Mouse (Mus musculus) embryo, embryonic 10 days (tissue): ENCODE results near the gene Cep70.

Source experiments
- DNase-seq: peaks from one replicate; pipeline ENCODE4 v3.0.0-alpha.2; 2015; ENCODE audit warnings: low spot score

The Cep70 gene

GRCm38 (mm10) chr9:99243190-99243894 lies at the start of gene Cep70:
Gene Cep70, plus strand, starts transcription at chr9:99243367.
- DNase-seq: peak; percentile 96

GRCm38 (mm10) chr9:99212643-99213042 lies 30.5 kb upstream of the Cep70 start:
- no peak for DNase-seq

GRCm38 (mm10) chr9:99216182-99216581 lies 27.0 kb upstream of the Cep70 start:
- no peak for DNase-seq

GRCm38 (mm10) chr9:99217999-99218719 lies 25.0 kb upstream of the Cep70 start:
- DNase-seq: peak; percentile 82

DNA sequence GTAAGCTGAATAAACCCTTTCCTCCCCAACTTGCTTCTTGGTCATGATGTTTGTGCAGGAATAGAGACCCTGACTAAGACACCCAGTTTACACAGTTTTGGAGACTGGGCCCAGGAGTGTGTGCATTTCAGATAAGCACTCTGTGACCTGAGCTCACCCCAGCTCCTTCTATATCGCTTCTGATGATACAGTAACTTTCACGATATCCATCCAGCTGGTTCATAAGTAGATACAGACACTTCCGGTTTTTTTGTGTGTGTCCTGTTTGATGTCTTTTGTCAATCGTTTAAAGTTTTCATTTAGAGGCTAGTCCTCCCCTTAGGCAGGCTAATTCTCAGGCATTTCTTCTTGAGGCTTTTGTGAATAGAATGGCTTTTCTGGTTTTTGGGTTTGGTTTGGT lies 21.5 kb upstream of the Cep70 start:
- DNase-seq: no peak

- DNase-seq: no peak
Measured at GRCm38 (mm10) chr9:99224583-99224982, 18.6 kb upstream of the Cep70 start.

GRCm38 (mm10) chr9:99229450-99229849 lies 13.7 kb upstream of the Cep70 start:
- DNase-seq: no peak

GRCm38 (mm10) chr9:99237139-99237538 lies 6.0 kb upstream of the Cep70 start, which contains the start of gene Faiml:
Gene Faiml, minus strand, starts transcription at chr9:99237239.
- no peak for DNase-seq

- DNase-seq: no peak
Measured at GRCm38 (mm10) chr9:99238276-99238675, 4.9 kb upstream of the Cep70 start.

- no peak for DNase-seq
Measured at GRCm38 (mm10) chr9:99239256-99239655, 3.9 kb upstream of the Cep70 start.

GRCm38 (mm10) chr9:99240571-99240970 lies 2.6 kb upstream of the Cep70 start:
- DNase-seq: no peak

GRCm38 (mm10) chr9:99242035-99242434 lies 1.1 kb upstream of the Cep70 start:
- DNase-seq: peak; percentile 87

DNA sequence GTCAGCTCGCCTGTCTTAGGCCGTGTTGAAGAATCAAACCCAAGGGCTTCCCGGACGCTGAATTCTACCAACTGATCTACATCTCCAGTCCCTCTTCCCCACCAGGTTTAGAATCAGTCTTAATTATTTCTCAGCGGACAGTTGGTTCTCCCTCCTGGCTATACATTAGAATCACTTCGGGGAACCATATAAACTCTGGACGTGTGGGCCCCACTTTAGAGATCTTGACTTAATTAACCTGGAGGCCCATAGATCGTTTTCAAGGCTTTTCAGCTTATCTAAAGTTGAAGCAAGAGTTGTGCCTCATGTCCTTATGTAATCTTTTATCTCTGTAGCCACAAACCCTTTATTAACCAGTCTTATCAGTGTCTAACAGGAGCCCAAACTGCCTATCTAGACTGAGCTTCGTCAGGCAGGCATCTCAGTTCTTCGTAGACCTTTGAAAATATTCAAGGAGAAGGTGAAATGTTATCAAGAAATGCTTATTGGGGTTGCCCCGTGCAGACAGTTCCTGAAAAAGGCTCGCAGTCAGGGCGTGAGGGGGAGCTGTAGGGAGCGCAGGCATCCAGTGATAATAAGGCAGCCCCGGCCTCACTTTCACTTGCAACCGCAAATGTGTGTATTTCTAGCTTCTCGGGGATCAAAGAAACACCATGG lies 506 bp upstream of the Cep70 start:
- no peak for DNase-seq

DNA sequence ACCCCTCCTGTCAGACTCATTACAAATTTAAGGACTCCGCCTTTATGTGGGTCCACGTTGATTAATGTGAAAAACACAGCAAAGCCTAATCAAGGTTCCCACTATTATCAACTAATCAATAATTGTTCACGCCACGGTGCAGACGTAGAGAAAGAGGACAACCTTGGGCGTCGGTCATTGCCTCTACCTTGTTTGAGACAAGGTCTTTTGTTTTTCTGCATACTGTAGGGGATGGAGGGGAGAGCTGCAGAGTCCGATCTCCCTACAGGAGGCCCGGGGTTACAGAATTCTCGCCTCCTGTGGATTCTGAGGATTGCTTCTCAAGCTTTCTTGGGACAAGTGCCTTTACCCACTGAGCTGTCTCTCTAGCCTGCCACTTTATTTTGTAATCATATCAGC lies 727 bp downstream of the Cep70 start:
- DNase-seq: no peak

DNA sequence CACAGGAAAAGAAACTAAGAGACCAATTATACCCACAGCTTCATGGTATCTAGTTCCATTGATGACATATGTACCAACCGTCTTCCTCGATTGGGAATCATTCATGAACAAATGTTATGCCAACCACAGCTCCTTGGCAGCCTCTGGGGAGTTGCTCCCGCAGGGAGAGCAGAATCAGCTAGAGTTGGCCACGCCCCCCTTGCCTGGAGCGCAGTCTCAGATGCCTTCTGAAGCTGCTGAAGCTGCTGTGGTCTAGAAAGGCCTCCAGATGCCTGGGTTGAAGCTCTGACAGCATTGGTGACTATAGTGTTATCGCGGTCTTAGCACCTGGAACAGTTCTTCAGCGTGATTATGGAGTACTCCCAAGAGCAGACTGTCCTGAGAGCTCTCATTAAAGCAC lies 5.1 kb downstream of the Cep70 start:
- DNase-seq: peak; percentile 17

GRCm38 (mm10) chr9:99248906-99249305 lies 5.7 kb downstream of the Cep70 start:
- DNase-seq: no peak

DNA sequence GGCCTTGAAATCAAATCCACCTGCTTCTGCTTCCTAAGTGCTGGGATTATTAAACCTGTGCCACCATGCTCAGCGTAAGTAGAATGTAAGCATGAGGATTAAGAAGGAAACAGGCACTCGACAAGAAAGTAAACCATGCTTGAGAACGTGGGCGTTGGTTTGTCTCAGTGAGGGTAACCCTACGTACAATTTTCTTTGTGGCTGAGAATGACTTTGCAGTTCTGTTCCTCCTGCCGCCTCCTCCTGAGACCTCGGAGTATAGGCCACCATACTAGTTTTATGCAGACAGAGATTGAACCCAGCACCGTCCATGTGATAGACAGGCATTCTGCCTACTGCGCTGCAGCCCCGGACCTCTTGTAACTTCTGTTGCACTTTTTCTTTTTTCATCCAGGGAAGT lies 10.7 kb downstream of the Cep70 start:
- DNase-seq: no peak

DNA sequence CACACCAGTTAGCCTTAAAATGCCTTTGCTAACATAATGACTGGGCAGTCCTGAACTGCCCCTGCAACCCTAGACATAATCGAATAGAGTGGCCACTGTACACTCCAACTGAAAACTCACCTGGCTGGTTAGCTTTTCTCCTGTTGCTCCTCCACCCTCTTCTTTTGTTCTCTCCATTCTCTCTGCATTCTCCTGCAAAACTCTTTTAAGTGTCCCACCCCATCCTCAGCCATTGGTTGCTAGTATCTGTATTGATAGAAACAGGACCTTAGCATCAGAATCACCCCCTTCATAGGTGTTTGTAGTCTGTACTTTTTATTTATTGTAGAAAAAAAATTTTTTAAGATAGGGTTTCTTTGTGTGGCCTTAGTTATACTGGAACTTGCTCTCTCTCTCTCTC lies 13.0 kb downstream of the Cep70 start:
- DNase-seq: no peak

DNA sequence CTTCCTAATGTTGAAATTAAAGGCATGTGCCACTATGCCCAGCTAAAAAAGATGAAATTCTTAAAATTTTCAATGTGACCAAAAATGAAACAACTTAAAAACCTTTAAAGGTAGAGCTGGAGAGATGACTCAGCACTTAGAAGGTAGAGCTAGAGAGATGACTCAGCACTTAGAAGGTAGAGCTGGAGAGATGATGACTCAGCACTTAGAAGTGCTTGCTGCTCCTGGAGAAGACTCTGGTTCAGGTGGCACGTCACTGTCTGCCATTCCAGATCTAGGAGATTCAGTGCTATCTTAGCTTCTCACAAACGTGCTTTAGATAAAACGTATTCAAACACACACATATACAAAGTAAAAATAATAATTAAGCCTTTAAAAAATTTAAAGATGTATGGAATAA lies 13.7 kb downstream of the Cep70 start:
- peak; percentile 9 for DNase-seq

DNA sequence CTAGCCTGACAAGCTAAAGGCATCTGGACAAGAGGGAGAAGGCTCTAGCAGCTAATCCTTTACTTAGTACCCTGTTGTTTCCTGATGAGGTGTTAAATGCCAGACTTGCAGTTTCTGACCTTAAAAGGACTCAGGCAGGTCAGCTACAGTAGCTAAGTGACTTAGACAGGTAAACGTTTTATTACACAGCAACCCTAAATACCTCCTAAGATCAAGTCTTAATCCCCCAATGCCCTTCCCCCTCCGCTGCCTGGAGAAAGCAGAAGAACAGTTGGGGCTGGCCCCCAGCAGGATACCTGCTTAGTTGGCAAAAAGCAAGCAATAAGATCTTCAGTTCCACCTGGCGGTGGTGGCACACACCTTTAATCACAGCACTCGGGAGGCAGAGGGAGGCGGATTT lies 15.7 kb downstream of the Cep70 start:
- no peak for DNase-seq

GRCm38 (mm10) chr9:99304296-99304695 lies 61.1 kb downstream of the Cep70 start:
- no peak for DNase-seq

- no peak for DNase-seq
Measured at GRCm38 (mm10) chr9:99306226-99306625, 63.1 kb downstream of the Cep70 start.

DNA sequence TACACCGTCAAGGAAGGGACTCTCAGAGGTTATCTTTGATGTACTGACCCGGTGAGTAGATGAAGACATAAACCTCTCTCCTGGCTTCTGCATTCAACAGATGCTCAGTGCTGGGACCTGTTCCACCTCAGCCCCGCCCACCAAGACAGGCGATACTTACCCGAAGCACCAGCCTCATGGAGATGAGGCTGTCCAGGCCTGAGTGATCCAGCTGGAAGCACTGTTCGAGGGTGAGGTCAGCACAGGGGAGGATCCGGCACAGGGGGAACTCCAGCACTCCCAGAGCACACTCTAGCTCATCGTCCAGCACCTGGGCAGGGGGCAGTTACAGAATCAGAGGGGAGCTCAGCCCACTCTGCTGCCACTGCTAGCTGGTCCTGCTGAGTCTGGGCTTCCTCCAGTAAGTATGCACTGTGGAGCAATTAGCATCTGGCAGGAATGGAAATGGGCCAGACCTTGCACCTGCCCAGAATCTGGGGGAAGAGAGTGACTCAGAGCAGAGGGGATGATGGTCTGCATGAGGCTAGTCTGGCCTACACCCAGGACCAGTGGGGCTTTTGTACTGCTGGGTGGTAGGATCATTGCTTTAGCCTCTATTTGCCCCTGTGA lies 76.3 kb downstream of the Cep70 start:
- DNase-seq: no peak
